Mouse (Mus musculus) CH12.LX (cell line): ENCODE measurements around the gene Trim47. TPM values are rescaled to one million over a fixed set of nuclear protein-coding genes. Genes with fewer than 3 reads are reported as not detected.

Experiments
- DNase-seq: peaks from one replicate; pipeline ENCODE4 v3.0.0-alpha.2; 2013; ENCODE audit errors: extremely low read depth
- H3K27ac ChIP-seq: 2 replicates; pipeline ENCODE4 v1.5.1; 2012; ENCODE audit warnings: low read depth, mild to moderate bottlenecking, control low read depth, moderate library complexity; ENCODE audit not compliant: insufficient read depth
- H3K27me3 ChIP-seq: replicated peaks from 2 replicates; pipeline ENCODE3; 2012; ENCODE audit warnings: inconsistent platforms
- H3K36me3 ChIP-seq, 2 experiments: replicated peaks in 1 of 2; 2 replicates each; pipeline versions ENCODE3 to v1.6.1; 2012; ENCODE audit warnings: inconsistent platforms in 1 of 2, low read length in 1 of 2, mild to moderate bottlenecking in 1 of 2, mixed read lengths in 1 of 2, moderate library complexity in 1 of 2; ENCODE audit not compliant: control insufficient read depth in 1 of 2, insufficient read depth in 1 of 2
- H3K4me1 ChIP-seq, 2 experiments: 2 replicates each; pipeline ENCODE4 v1.6.1; 2012; ENCODE audit warnings: inconsistent platforms in 1 of 2, moderate library complexity in 1 of 2; ENCODE audit not compliant: insufficient read depth in 2 of 2, control insufficient read depth in 1 of 2
- H3K4me2 ChIP-seq: 2 replicates; pipeline ENCODE4 v1.6.1; 2012; ENCODE audit warnings: low read depth, mild to moderate bottlenecking, control low read depth; ENCODE audit not compliant: poor library complexity, insufficient read depth, severe bottlenecking
- H3K4me3 ChIP-seq, 3 experiments: fragments of 150-350 bp in 1 of 3; sonication (generic) in 1 of 3; replicated peaks in 1 of 3; 2 replicates each; pipeline versions ENCODE3 to v1.5.1; 2011 to 2012; ENCODE audit warnings: low read depth in 2 of 3, low read length in 2 of 3, mild to moderate bottlenecking in 2 of 3, moderate library complexity in 2 of 3, control low read depth in 1 of 3, improper control_type of control experiment in 1 of 3, inconsistent platforms in 1 of 3, mixed read lengths in 1 of 3; ENCODE audit not compliant: poor library complexity in 1 of 3
- H3K79me2 ChIP-seq: replicated peaks from 2 replicates; pipeline ENCODE4 v1.6.1; 2012; ENCODE audit warnings: mild to moderate bottlenecking, moderate library complexity; ENCODE audit not compliant: control insufficient read depth, poor library complexity, insufficient read depth, severe bottlenecking; ENCODE audit errors: extremely low read depth
- H3K9ac ChIP-seq: 2 replicates; pipeline ENCODE4 v1.6.1; 2012; ENCODE audit warnings: low read depth, mild to moderate bottlenecking, control low read depth, moderate library complexity; ENCODE audit not compliant: insufficient read depth
- H3K9me3 ChIP-seq: replicated peaks from 2 replicates; pipeline ENCODE3; 2012; ENCODE audit warnings: low read length, inconsistent platforms, mixed read lengths
- BHLHE40 ChIP-seq: IDR thresholded peaks from 2 replicates; pipeline ENCODE4 v1.6.1; 2011; ENCODE audit warnings: mild to moderate bottlenecking, low read depth, low read length, improper control_type of control experiment
- CHD1 ChIP-seq: IDR thresholded peaks from 2 replicates; pipeline ENCODE4 v1.6.1; 2012; ENCODE audit warnings: low read depth, low read length, improper control_type of control experiment, inconsistent platforms
- CHD2 ChIP-seq: IDR thresholded peaks from 2 replicates; pipeline ENCODE4 v1.6.1; 2011; ENCODE audit warnings: low read length, improper control_type of control experiment
- CTCF ChIP-seq, 2 experiments: IDR thresholded peaks in 1 of 2; conservative IDR thresholded peaks in 1 of 2; 2 replicates each; pipeline ENCODE4 v1.5.1; 2011 to 2012; ENCODE audit warnings: low read depth in 2 of 2, low read length in 2 of 2, improper control_type of control experiment in 1 of 2, inconsistent platforms in 1 of 2, mild to moderate bottlenecking in 1 of 2, moderate library complexity in 1 of 2
- E2F4 ChIP-seq: IDR thresholded peaks from 2 replicates; pipeline ENCODE4 v1.6.1; 2011; ENCODE audit warnings: low read depth, low read length, improper control_type of control experiment; ENCODE audit not compliant: insufficient replicate concordance
- ELF1 ChIP-seq: IDR thresholded peaks from 2 replicates; pipeline ENCODE4 v1.6.1; 2014; ENCODE audit warnings: low read depth, mild to moderate bottlenecking, inconsistent platforms, low read length, improper control_type of control experiment
- EP300 ChIP-seq: IDR thresholded peaks from 2 replicates; pipeline ENCODE4 v1.6.1; 2011; ENCODE audit warnings: low read length, improper control_type of control experiment
- ETS1 ChIP-seq: conservative IDR thresholded peaks from 2 replicates; pipeline ENCODE4 v1.6.1; 2012; ENCODE audit warnings: low read depth, mild to moderate bottlenecking, inconsistent platforms, low read length, improper control_type of control experiment, moderate library complexity
- GABPA ChIP-seq: IDR thresholded peaks from 2 replicates; pipeline ENCODE4 v1.6.1; 2012; ENCODE audit warnings: low read depth, low read length, improper control_type of control experiment, inconsistent platforms; ENCODE audit not compliant: insufficient replicate concordance
- HCFC1 ChIP-seq: IDR thresholded peaks from 2 replicates; pipeline ENCODE4 v1.6.1; 2012; ENCODE audit warnings: low read depth, mild to moderate bottlenecking, inconsistent platforms, low read length, improper control_type of control experiment
- IRF4 ChIP-seq: IDR thresholded peaks from 2 replicates; pipeline ENCODE4 v1.6.1; 2014; ENCODE audit warnings: low read depth, mild to moderate bottlenecking, inconsistent platforms, low read length, improper control_type of control experiment
- JUN ChIP-seq: IDR thresholded peaks from 2 replicates; pipeline ENCODE4 v1.6.1; 2011; ENCODE audit warnings: low read depth, mild to moderate bottlenecking, low read length, improper control_type of control experiment, moderate library complexity; ENCODE audit not compliant: insufficient read depth
- JUND ChIP-seq: conservative IDR thresholded peaks from 2 replicates; pipeline ENCODE4 v1.6.1; 2011; ENCODE audit warnings: low read depth, low read length, improper control_type of control experiment
- KAT2A ChIP-seq: IDR thresholded peaks from 2 replicates; pipeline ENCODE4 v1.6.1; 2012; ENCODE audit warnings: low read length, improper control_type of control experiment, inconsistent platforms; ENCODE audit not compliant: insufficient replicate concordance
- MAFK ChIP-seq: IDR thresholded peaks from 2 replicates; pipeline ENCODE4 v1.6.1; 2011; ENCODE audit warnings: low read length, improper control_type of control experiment; ENCODE audit not compliant: insufficient replicate concordance
- MAX ChIP-seq: IDR thresholded peaks from 2 replicates; pipeline ENCODE4 v1.6.1; 2011; ENCODE audit warnings: low read length, improper control_type of control experiment
- MAZ ChIP-seq: IDR thresholded peaks from 2 replicates; pipeline ENCODE4 v1.6.1; 2012; ENCODE audit warnings: low read depth, mild to moderate bottlenecking, inconsistent platforms, low read length, improper control_type of control experiment, moderate library complexity
- MEF2A ChIP-seq: IDR thresholded peaks from 2 replicates; pipeline ENCODE4 v1.6.1; 2014; ENCODE audit warnings: low read depth, mild to moderate bottlenecking, inconsistent platforms, low read length, improper control_type of control experiment, borderline replicate concordance
- MXI1 ChIP-seq: IDR thresholded peaks from 2 replicates; pipeline ENCODE4 v1.6.1; 2011; ENCODE audit warnings: mild to moderate bottlenecking, low read depth, low read length, improper control_type of control experiment
- MYC ChIP-seq: IDR thresholded peaks from 2 replicates; pipeline ENCODE4 v1.6.1; 2011; ENCODE audit warnings: low read depth, mild to moderate bottlenecking, improper control_type of control experiment, low read length
- NELFE ChIP-seq: IDR thresholded peaks from 2 replicates; pipeline ENCODE4 v1.6.1; 2011; ENCODE audit warnings: low read depth, low read length, improper control_type of control experiment
- NRF1 ChIP-seq: IDR thresholded peaks from 2 replicates; pipeline ENCODE4 v1.6.1; 2014; ENCODE audit warnings: low read depth, mild to moderate bottlenecking, inconsistent platforms, low read length, improper control_type of control experiment, moderate library complexity
- PAX5 ChIP-seq: IDR thresholded peaks from 2 replicates; pipeline ENCODE4 v1.6.1; 2012; ENCODE audit warnings: low read length, inconsistent platforms, mixed read lengths
- POLR2A ChIP-seq: IDR thresholded peaks from 2 replicates; pipeline ENCODE4 v1.6.1; 2011; ENCODE audit warnings: low read depth, mild to moderate bottlenecking, improper control_type of control experiment, low read length
- POLR2AphosphoS2 ChIP-seq: IDR thresholded peaks from 2 replicates; pipeline ENCODE4 v1.6.1; 2011; ENCODE audit warnings: low read depth, low read length, improper control_type of control experiment
- RAD21 ChIP-seq: IDR thresholded peaks from 2 replicates; pipeline ENCODE4 v1.6.1; 2011; ENCODE audit warnings: low read depth, mild to moderate bottlenecking, low read length, improper control_type of control experiment, moderate library complexity
- RCOR1 ChIP-seq: conservative IDR thresholded peaks from 2 replicates; pipeline ENCODE4 v1.6.1; 2012; ENCODE audit warnings: low read depth, mild to moderate bottlenecking, inconsistent platforms, low read length, improper control_type of control experiment
- SIN3A ChIP-seq: IDR thresholded peaks from 2 replicates; pipeline ENCODE4 v1.6.1; 2012; ENCODE audit warnings: low read length, improper control_type of control experiment, inconsistent platforms
- SMC3 ChIP-seq: IDR thresholded peaks from 2 replicates; pipeline ENCODE4 v1.6.1; 2011; ENCODE audit warnings: low read depth, low read length, improper control_type of control experiment
- TBP ChIP-seq: conservative IDR thresholded peaks from 2 replicates; pipeline ENCODE4 v1.6.1; 2011; ENCODE audit warnings: low read depth, low read length, improper control_type of control experiment
- TCF12 ChIP-seq: IDR thresholded peaks from 2 replicates; pipeline ENCODE4 v1.6.1; 2014; ENCODE audit warnings: low read depth, mild to moderate bottlenecking, inconsistent platforms, low read length, improper control_type of control experiment
- UBTF ChIP-seq: IDR thresholded peaks from 2 replicates; pipeline ENCODE4 v1.6.1; 2012; ENCODE audit warnings: low read depth, mild to moderate bottlenecking, inconsistent platforms, low read length, improper control_type of control experiment, moderate library complexity
- USF1 ChIP-seq: IDR thresholded peaks from 2 replicates; pipeline ENCODE4 v1.6.1; 2014; ENCODE audit warnings: low read depth, mild to moderate bottlenecking, inconsistent platforms, low read length, improper control_type of control experiment
- USF2 ChIP-seq: conservative IDR thresholded peaks from 2 replicates; pipeline ENCODE4 v1.6.1; 2011; ENCODE audit warnings: low read depth, low read length, improper control_type of control experiment
- ZC3H11A ChIP-seq: IDR thresholded peaks from 2 replicates; pipeline ENCODE4 v1.6.1; 2012; ENCODE audit warnings: low read depth, mild to moderate bottlenecking, inconsistent platforms, low read length, improper control_type of control experiment
- ZKSCAN1 ChIP-seq: IDR thresholded peaks from 2 replicates; pipeline ENCODE4 v1.6.1; 2012; ENCODE audit warnings: low read depth, inconsistent platforms, low read length, improper control_type of control experiment, borderline replicate concordance
- ZMIZ1 ChIP-seq: IDR thresholded peaks from 2 replicates; pipeline ENCODE4 v1.6.1; 2012; ENCODE audit warnings: low read depth, mild to moderate bottlenecking, inconsistent platforms, low read length, improper control_type of control experiment
- ZNF384 ChIP-seq: IDR thresholded peaks from 2 replicates; pipeline ENCODE4 v1.6.1; 2012; ENCODE audit warnings: low read depth, low read length, improper control_type of control experiment, inconsistent platforms
- dilution Hi-C: fragments of 300-500 bp; cut with MboI; formaldehyde crosslinking; loops from 2 replicates; pipeline ENCODE4 v1.14.3; 2020; ENCODE audit warnings: low sequenced_read_pairs; ENCODE audit not compliant: extremely low pct_unique_long_range_greater_than_20kb, extremely low pct_ligation_motif_present
- in situ Hi-C: fragments of 300-500 bp; cut with MboI; formaldehyde crosslinking; loops from 3 replicates; pipeline ENCODE4 v1.14.3; 2019; ENCODE audit warnings: low sequenced_read_pairs, low pct_ligation_motif_present, low pct_unique_long_range_greater_than_20kb, mixed read lengths
- polyA plus RNA-seq: library from polyadenylated mRNA; unstranded; fragments of >175 nt; gene quantifications from 2 replicates; pipeline ENCODE4 v1.2.1, GENCODE M21; 2012; ENCODE audit warnings: low read depth; ENCODE audit not compliant: insufficient read length
- total RNA-seq, 2 experiments: library from RNA; depleted of rRNA; stranded (reverse); fragments of 300-350 nt in 1 of 2; fragments of >200 nt in 1 of 2; gene quantifications; 2 replicates each; pipeline ENCODE4 v1.2.3; 2012 to 2014

The Trim47 gene
- total and polyA plus RNA-seq, 3 experiments = 0.21 to 0.38 TPM; not detected in 1

DNA sequence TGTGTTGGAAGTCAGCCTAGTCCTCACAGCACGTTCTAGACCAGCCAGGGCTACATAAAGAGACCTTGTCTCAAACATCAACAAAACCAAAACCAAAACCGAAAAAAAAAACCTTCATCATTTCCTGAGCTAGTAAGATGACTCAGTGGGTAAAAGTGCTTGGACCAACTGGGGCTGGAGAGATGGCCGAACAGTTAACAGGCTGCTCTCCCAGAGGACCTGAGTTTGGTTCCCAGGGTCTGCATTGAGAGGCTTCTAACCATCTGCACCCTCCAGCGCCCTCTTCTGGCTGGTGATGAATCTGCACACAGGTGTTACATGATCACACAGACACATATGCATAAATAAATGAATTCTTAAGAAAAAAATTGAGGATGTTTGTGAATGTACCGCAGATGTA is 55.5 kb downstream of the Trim47 start:
- H3K9me3 ChIP-seq = no peaks in the 10 kb centered on the region
- H3K27me3 ChIP-seq = no peaks in the 10 kb centered on the region
- H3K9ac ChIP-seq = no peak overlapping the region
- no peaks in the 10 kb centered on the region for H3K79me2 ChIP-seq
- DNase-seq = peak; percentile 98
- H3K27ac ChIP-seq = peak overlapping the region; percentile 19; the same call in 1 of the 2 replicates
- H3K4me1 ChIP-seq = peaks cover 8 to 36% of the 10 kb centered on the region in 2 experiments
- TF ChIP-seq MAZ = no peak
- TF ChIP-seq ZNF384 = peak; percentile 89
- TF ChIP-seq TBP = 0 out of 2 replicates have a peak, but pooled peaks have one; percentile 27
- TF ChIP-seq NELFE = 0 out of 2 replicates have a peak, but pooled peaks have one; percentile 37
- 0 out of 2 replicates have a peak, but pooled peaks have one; percentile 53 for TF ChIP-seq ZMIZ1
- TF ChIP-seq RCOR1 = peak; percentile 33; the same call in 1 of the 2 replicates
- TF ChIP-seq PAX5 = no peak
- peak; percentile 94 for TF ChIP-seq IRF4
- TF ChIP-seq RAD21 = peak; percentile 70
- TF ChIP-seq POLR2A = no peak
- TF ChIP-seq ZC3H11A = peak; percentile 8; the same call in 1 of the 2 replicates
- peak; percentile 84 for TF ChIP-seq JUN
- TF ChIP-seq ZKSCAN1 = no peak
- TF ChIP-seq MAFK = peak; percentile 56; the same call in 1 of the 2 replicates
- peak; percentile 75 to 87 for TF ChIP-seq CTCF (conservative IDR thresholded peaks at IDR 0.05 in 1 of 2, IDR thresholded peaks at IDR 0.05 in 1 of 2; ENCODE audit: low read depth in 2 of 2, low read length in 2 of 2)
- no peak; the same call in 1 of the 2 replicates for TF ChIP-seq MAX
- no peak for TF ChIP-seq POLR2AphosphoS2
- peak; percentile 84 for TF ChIP-seq JUND
- TF ChIP-seq E2F4 = no peak
- no peak for TF ChIP-seq CHD2
- TF ChIP-seq SIN3A = peak; percentile 83
- 0 out of 2 replicates have a peak, but pooled peaks have one; percentile 13 for TF ChIP-seq KAT2A
- TF ChIP-seq EP300 = peak; percentile 87
- no peak for TF ChIP-seq NRF1
- TF ChIP-seq HCFC1 = peak; percentile 66
- TF ChIP-seq USF1 = no peak
- TF ChIP-seq ELF1 = peak; percentile 23; the same call in 1 of the 2 replicates
- TF ChIP-seq MXI1 = 0 out of 2 replicates have a peak, but pooled peaks have one; percentile 17
- peak; percentile 62 for TF ChIP-seq TCF12
- TF ChIP-seq GABPA = no peak
- TF ChIP-seq UBTF = no peak
- peak; percentile 61 for TF ChIP-seq SMC3
- no peak for TF ChIP-seq USF2
- TF ChIP-seq BHLHE40 = peak; percentile 73
- peak; percentile 86 for TF ChIP-seq MEF2A
- peak; percentile 60 for TF ChIP-seq MYC
- peak; percentile 98 for TF ChIP-seq ETS1
- no peak for TF ChIP-seq CHD1
- in situ Hi-C loops = no loop called here
- peak overlapping the region; percentile 24; the same call in 1 of the 2 replicates for H3K4me2 ChIP-seq
- peaks cover 0 to 69% of the 10 kb centered on the region in 2 experiments for H3K36me3 ChIP-seq
- dilution Hi-C loops = no loop called here
- no peak overlapping the region for H3K4me3 ChIP-seq
